Mouse (Mus musculus): ENCODE data around the gene Hspa1b. TPM values are rescaled to one million over a fixed set of nuclear protein-coding genes. Genes with fewer than 3 reads are reported as not detected.
"Not testable (repeated sequence)": the region's sequence is repeated elsewhere in the genome, so short reads cannot be mapped to it uniquely, and the experiment has no call there.

Gene Hspa1b
- polyA plus RNA-seq, 1 experiment from 2014 or later: 0.41 TPM

DNA sequence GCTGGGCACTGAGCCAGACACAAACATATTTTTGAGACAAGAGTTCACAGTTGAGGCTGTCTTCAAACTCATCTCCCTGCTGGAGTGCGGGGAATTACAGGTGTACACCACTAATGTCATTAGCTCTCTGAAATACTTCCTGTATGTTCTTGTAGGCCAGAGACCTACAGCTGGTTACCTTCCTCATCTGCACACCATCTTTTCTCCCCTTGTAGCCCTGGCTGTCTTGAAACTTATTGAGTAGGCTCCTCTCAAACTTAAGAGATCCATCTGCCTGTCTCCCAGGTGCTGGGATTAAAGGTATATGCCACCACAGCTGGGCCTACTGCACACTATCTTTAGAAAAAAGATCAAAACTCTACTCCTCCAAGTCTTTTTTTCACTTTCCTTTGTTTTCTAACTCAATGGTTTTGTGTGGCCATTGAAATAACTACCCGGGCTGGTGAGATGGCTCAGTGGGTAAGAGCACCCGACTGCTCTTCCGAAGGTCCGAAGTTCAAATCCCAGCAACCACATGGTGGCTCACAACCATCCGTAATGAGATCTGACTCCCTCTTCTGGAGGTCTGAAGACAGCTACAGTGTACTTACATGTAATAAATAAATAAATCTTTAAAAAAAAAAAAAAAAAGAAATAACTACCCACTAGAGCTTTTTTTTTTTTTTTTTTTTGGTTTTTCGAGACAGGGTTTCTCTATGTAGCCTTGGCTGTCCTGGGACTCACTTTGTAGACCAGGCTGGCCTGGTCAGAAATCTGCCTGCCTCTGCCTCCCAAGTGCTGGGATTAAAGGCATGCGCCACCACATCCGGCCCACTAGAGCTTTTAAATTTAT, 10.1 kb downstream of the Hspa1b start:
- peak overlapping the region; percentile 99 for H3K27ac ChIP-seq (ENCODE audit: low read depth, low read length)
- peaks cover 20% of the 10 kb centered on the region for H3K36me3 ChIP-seq (ENCODE audit: control insufficient read depth, insufficient read depth, low read length)
- not testable (repeated sequence) for DNase-seq (ENCODE audit: low spot score); ATAC-seq (replicated peaks; ENCODE audit: low FRiP score); H3K9ac ChIP-seq (ENCODE audit: low read depth, low read length); H3K9me3 ChIP-seq (ENCODE audit: control insufficient read depth, low read length); H3K27me3 ChIP-seq (replicated peaks; ENCODE audit: control insufficient read depth, insufficient read depth, low read length); H3K4me3 ChIP-seq (ENCODE audit: low read depth, low read length); H3K4me2 ChIP-seq; H3K4me1 ChIP-seq (replicated peaks; ENCODE audit: control insufficient read depth, insufficient read depth, low read length)
- WGBS: 40% methylated on average over 9 of the region's 9 CpGs

- ATAC-seq (replicated peaks; ENCODE audit: low FRiP score) (no peak), DNase-seq (ENCODE audit: low spot score) (no peak)
- Histone ChIP-seq H3K27ac (ENCODE audit: low read depth, low read length) (no peak overlapping the region), H3K4me1 (replicated peaks; ENCODE audit: control insufficient read depth, insufficient read depth, low read length) (peaks cover 6% of the 10 kb centered on the region; the same call in 1 of the 2 replicates), H3K36me3 (ENCODE audit: control insufficient read depth, insufficient read depth, low read length) (peaks cover 20% of the 10 kb centered on the region), H3K9ac (ENCODE audit: low read depth, low read length) (no peak overlapping the region), H3K9me3 (ENCODE audit: control insufficient read depth, low read length) (no peaks in the 10 kb centered on the region), H3K4me2 (no peak overlapping the region), H3K27me3 (replicated peaks; ENCODE audit: control insufficient read depth, insufficient read depth, low read length) (no peaks in the 10 kb centered on the region), H3K4me3 (ENCODE audit: low read depth, low read length) (no peak overlapping the region)
- WGBS: 33% methylated on average over 8 of the region's 8 CpGs
These were observed 11.4 kb downstream of the Hspa1b start for GRCm38 (mm10) chr17:34947606-34948005.

- Histone ChIP-seq H3K27ac (ENCODE audit: low read depth, low read length) (no peak overlapping the region), H3K4me1 (replicated peaks; ENCODE audit: control insufficient read depth, insufficient read depth, low read length) (peaks cover 10% of the 10 kb centered on the region; the same call in 1 of the 2 replicates), H3K9ac (ENCODE audit: low read depth, low read length) (no peak overlapping the region), H3K27me3 (replicated peaks; ENCODE audit: control insufficient read depth, insufficient read depth, low read length) (no peaks in the 10 kb centered on the region), H3K9me3 (ENCODE audit: control insufficient read depth, low read length) (no peaks in the 10 kb centered on the region), H3K4me2 (no peak overlapping the region), H3K4me3 (ENCODE audit: low read depth, low read length) (no peak overlapping the region), H3K36me3 (ENCODE audit: control insufficient read depth, insufficient read depth, low read length) (peaks cover 20% of the 10 kb centered on the region)
- no peak for ATAC-seq (replicated peaks; ENCODE audit: low FRiP score)
- 81% methylated on average over 5 of the region's 5 CpGs for WGBS
- DNase-seq (ENCODE audit: low spot score): no peak
These were observed 12.4 kb downstream of the Hspa1b start for GRCm38 (mm10) chr17:34946486-34947140.

GRCm38 (mm10) chr17:34944362-34944761, 14.7 kb downstream of the Hspa1b start:
- ATAC-seq (replicated peaks; ENCODE audit: low FRiP score) (no peak), DNase-seq (ENCODE audit: low spot score) (no peak)
- Histone ChIP-seq H3K9me3 (ENCODE audit: control insufficient read depth, low read length) (no peaks in the 10 kb centered on the region), H3K4me3 (ENCODE audit: low read depth, low read length) (no peak overlapping the region), H3K4me2 (no peak overlapping the region), H3K4me1 (replicated peaks; ENCODE audit: control insufficient read depth, insufficient read depth, low read length) (peaks cover 10% of the 10 kb centered on the region), H3K36me3 (ENCODE audit: control insufficient read depth, insufficient read depth, low read length) (no peaks in the 10 kb centered on the region), H3K27ac (ENCODE audit: low read depth, low read length) (no peak overlapping the region), H3K9ac (ENCODE audit: low read depth, low read length) (no peak overlapping the region), H3K27me3 (replicated peaks; ENCODE audit: control insufficient read depth, insufficient read depth, low read length) (no peaks in the 10 kb centered on the region)

GRCm38 (mm10) chr17:34943128-34943815, 15.8 kb downstream of the Hspa1b start:
- no peak for DNase-seq (ENCODE audit: low spot score)
- H3K4me3 ChIP-seq (ENCODE audit: low read depth, low read length): no peak overlapping the region
- no peaks in the 10 kb centered on the region for H3K36me3 ChIP-seq (ENCODE audit: control insufficient read depth, insufficient read depth, low read length)
- no peak overlapping the region for H3K4me2 ChIP-seq
- H3K9me3 ChIP-seq (ENCODE audit: control insufficient read depth, low read length): no peaks in the 10 kb centered on the region
- WGBS: 82% methylated on average over 4 of the region's 4 CpGs
- peaks cover 10% of the 10 kb centered on the region for H3K4me1 ChIP-seq (replicated peaks; ENCODE audit: control insufficient read depth, insufficient read depth, low read length)
- H3K27me3 ChIP-seq (replicated peaks; ENCODE audit: control insufficient read depth, insufficient read depth, low read length): no peaks in the 10 kb centered on the region
- no peak for ATAC-seq (replicated peaks; ENCODE audit: low FRiP score)
- no peak overlapping the region for H3K27ac ChIP-seq (ENCODE audit: low read depth, low read length)
- no peak overlapping the region for H3K9ac ChIP-seq (ENCODE audit: low read depth, low read length)

GRCm38 (mm10) chr17:34941344-34942041, 17.5 kb downstream of the Hspa1b start:
- H3K27ac ChIP-seq (ENCODE audit: low read depth, low read length): peak overlapping the region; percentile 75
- peak overlapping the region; percentile 46 for H3K4me3 ChIP-seq (ENCODE audit: low read depth, low read length)
- peak overlapping the region; percentile 80 for H3K4me2 ChIP-seq
- peaks cover 10% of the 10 kb centered on the region for H3K4me1 ChIP-seq (replicated peaks; ENCODE audit: control insufficient read depth, insufficient read depth, low read length)
- no peaks in the 10 kb centered on the region for H3K36me3 ChIP-seq (ENCODE audit: control insufficient read depth, insufficient read depth, low read length)
- 14% methylated on average over 15 of the region's 15 CpGs for WGBS
- DNase-seq (ENCODE audit: low spot score) (peak; percentile 62), ATAC-seq (replicated peaks; ENCODE audit: low FRiP score) (peak; percentile 56)
- peak overlapping the region; percentile 65 for H3K9ac ChIP-seq (ENCODE audit: low read depth, low read length)
- no peaks in the 10 kb centered on the region for H3K9me3 ChIP-seq (ENCODE audit: control insufficient read depth, low read length)
- H3K27me3 ChIP-seq (replicated peaks; ENCODE audit: control insufficient read depth, insufficient read depth, low read length): no peaks in the 10 kb centered on the region

DNA sequence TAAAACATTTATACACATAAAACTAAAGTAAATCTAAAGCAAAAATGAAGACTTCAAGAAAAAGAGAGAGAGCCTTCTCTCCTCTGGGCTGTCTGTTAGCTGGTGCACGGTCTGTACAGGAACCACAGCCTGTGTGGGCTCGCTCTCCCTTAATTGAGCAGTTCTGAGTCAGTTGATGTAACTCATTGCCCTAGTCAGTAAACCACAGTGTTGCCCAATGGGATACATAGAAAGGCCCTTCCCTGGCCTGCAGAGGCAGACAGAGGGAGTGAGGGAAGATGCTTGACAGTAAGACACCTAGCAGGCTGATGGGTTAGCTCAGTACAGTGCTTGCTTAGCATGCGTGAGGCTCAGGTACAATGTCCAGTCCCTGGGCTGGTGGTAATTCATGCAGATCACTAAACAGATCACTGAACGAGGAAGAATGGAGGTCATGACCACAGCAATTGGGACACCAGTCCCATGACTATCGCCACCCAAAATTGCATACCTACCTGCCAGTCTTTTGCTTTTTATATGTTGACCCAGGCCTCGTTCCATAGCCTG, 21.0 kb downstream of the Hspa1b start:
- Histone ChIP-seq H3K4me1 (replicated peaks; ENCODE audit: control insufficient read depth, insufficient read depth, low read length) (peaks cover 19% of the 10 kb centered on the region), H3K27ac (ENCODE audit: low read depth, low read length) (no peak overlapping the region), H3K4me3 (ENCODE audit: low read depth, low read length) (no peak overlapping the region), H3K27me3 (replicated peaks; ENCODE audit: control insufficient read depth, insufficient read depth, low read length) (no peaks in the 10 kb centered on the region), H3K9ac (ENCODE audit: low read depth, low read length) (no peak overlapping the region), H3K36me3 (ENCODE audit: control insufficient read depth, insufficient read depth, low read length) (no peaks in the 10 kb centered on the region; the same call in 1 of the 2 replicates), H3K9me3 (ENCODE audit: control insufficient read depth, low read length) (no peaks in the 10 kb centered on the region), H3K4me2 (no peak overlapping the region)
- WGBS: 76% methylated on average over 6 of the region's 6 CpGs
- DNase-seq (ENCODE audit: low spot score) (no peak), ATAC-seq (replicated peaks; ENCODE audit: low FRiP score) (no peak)

DNA sequence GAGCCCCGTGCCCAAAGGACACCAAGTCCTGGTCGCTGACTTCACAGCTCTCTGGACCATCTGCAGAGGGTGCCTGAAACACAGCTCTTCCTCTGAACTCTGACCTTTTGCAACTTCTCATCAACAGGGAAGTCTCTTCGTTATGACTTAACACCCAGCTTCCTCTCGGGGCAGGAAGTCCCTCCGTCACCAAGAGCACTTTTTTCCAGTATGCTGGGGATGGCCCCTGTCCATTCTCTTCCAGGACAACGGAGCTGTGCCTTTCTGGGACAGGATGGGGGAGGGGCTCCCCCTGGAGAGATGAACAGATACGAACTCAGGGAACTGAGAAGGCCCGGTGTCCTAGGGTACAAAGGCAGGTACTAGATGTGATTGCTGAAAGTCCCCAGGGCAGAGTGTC, 24.2 kb downstream of the Hspa1b start:
- H3K4me1 ChIP-seq (replicated peaks; ENCODE audit: control insufficient read depth, insufficient read depth, low read length): peaks cover 15% of the 10 kb centered on the region
- no peak overlapping the region for H3K27ac ChIP-seq (ENCODE audit: low read depth, low read length)
- peak overlapping the region; percentile 2; the same call in 1 of the 2 replicates for H3K4me2 ChIP-seq
- no peaks in the 10 kb centered on the region; the same call in 1 of the 2 replicates for H3K36me3 ChIP-seq (ENCODE audit: control insufficient read depth, insufficient read depth, low read length)
- no peaks in the 10 kb centered on the region for H3K27me3 ChIP-seq (replicated peaks; ENCODE audit: control insufficient read depth, insufficient read depth, low read length)
- WGBS: 41% methylated on average over 8 of the region's 8 CpGs
- ATAC-seq (replicated peaks; ENCODE audit: low FRiP score) (no peak), DNase-seq (ENCODE audit: low spot score) (no peak)
- H3K9ac ChIP-seq (ENCODE audit: low read depth, low read length): no peak overlapping the region
- no peaks in the 10 kb centered on the region for H3K9me3 ChIP-seq (ENCODE audit: control insufficient read depth, low read length)
- 0 out of 2 replicates have a peak overlapping the region, but pooled peaks have one; percentile 2 for H3K4me3 ChIP-seq (ENCODE audit: low read depth, low read length)
